Mouse (Mus musculus) midbrain, embryonic 11.5 days (tissue): ENCODE results near the gene Hsdl2. TPM values are rescaled to one million over a fixed set of nuclear protein-coding genes. Genes with fewer than 3 reads are reported as not detected.

Experiments used
- polyA plus RNA-seq: library from polyadenylated mRNA; unstranded; fragments of >200 nt; fragmentation: Nextera tagmentation; extraction: Ambion mirVana; gene quantifications from 2 replicates; pipeline ENCODE4 v1.2.1, GENCODE M21; 2014

The Hsdl2 gene
- polyA plus RNA-seq, 1 experiment from 2014 or later, result 30.6 TPM

Other genes with a start within 250 kb of the Hsdl2 start
- 1.0 and 1.5 TPM in 2 replicates for gene Susd1, start 142.9 kb upstream of the Hsdl2 start, polyA plus RNA-seq
- 29.6 and 31.1 TPM in 2 replicates for gene Ptbp3, start 32.2 kb upstream of the Hsdl2 start, polyA plus RNA-seq
- 43.2 and 49.0 TPM in 2 replicates for gene E130308A19Rik, start 44.6 kb downstream of the Hsdl2 start, polyA plus RNA-seq
- gene Inip, start 220.0 kb downstream of the Hsdl2 start, polyA plus RNA-seq, result 110 and 121 TPM in 2 replicates
- 11.8 and 12.3 TPM in 2 replicates for gene Snx30, start 224.3 kb downstream of the Hsdl2 start, polyA plus RNA-seq